In genomic region chr4:137751717-137752116, GRCm38 (mm10) we compare ENCODE assay signal across 7 mouse cellular contexts. TPM values are rescaled to one million over a fixed set of nuclear protein-coding genes. Genes with fewer than 3 reads are reported as not detected.
DNase-seq lines count a peak whose midpoint lies in the region; ATAC-seq lines count a peak whose summit lies in the region.

No protein-coding gene starts in this region.

- H3K9ac ChIP-seq in midbrain, embryonic 13.5 days (replicated peaks), result no peak overlapping the region
- no peak overlapping the region for H3K9ac ChIP-seq in stomach, embryonic 16.5 days (ENCODE audit: low read length)

- H3K27me3 ChIP-seq in midbrain, embryonic 10.5 days (ENCODE audit: low read depth, poor library complexity, severe bottlenecking), result no peaks in the 10 kb centered on the region
- H3K27me3 ChIP-seq in midbrain, embryonic 13.5 days, result no peaks in the 10 kb centered on the region
- H3K27me3 ChIP-seq in erythroblast, embryonic 14.5 days (ENCODE audit: control insufficient read depth), result peaks cover 21% of the 10 kb centered on the region
- H3K27me3 ChIP-seq in stomach, embryonic 16.5 days (ENCODE audit: control insufficient read depth, insufficient read depth, low read length), result no peaks in the 10 kb centered on the region

- H3K4me3 ChIP-seq in midbrain, embryonic 10.5 days, result no peak overlapping the region
- no peak overlapping the region for H3K4me3 ChIP-seq in midbrain, embryonic 13.5 days (replicated peaks)
- H3K4me3 ChIP-seq in erythroblast, embryonic 14.5 days (replicated peaks), result peak overlapping the region; percentile 69
- H3K4me3 ChIP-seq in stomach, embryonic 16.5 days (replicated peaks; ENCODE audit: low read length), result no peak overlapping the region

- H3K27ac ChIP-seq in midbrain, embryonic 10.5 days (replicated peaks), result peak overlapping the region; percentile 61
- no peak overlapping the region for H3K27ac ChIP-seq in midbrain, embryonic 13.5 days
- H3K27ac ChIP-seq in stomach, embryonic 16.5 days (ENCODE audit: low read length), result peak overlapping the region; percentile 72

- ATAC-seq in midbrain, embryonic 13.5 days, result no peak
- peak; percentile 63; the same call in 1 of the 2 replicates for ATAC-seq in stomach, embryonic 16.5 days (ENCODE audit: insufficient read depth, low FRiP score)
- ATAC-seq in CD4-positive, CD25-positive, alpha-beta regulatory T cell, adult 4 months, result no peak

- H3K4me2 ChIP-seq in midbrain, embryonic 13.5 days (replicated peaks), result no peak overlapping the region
- H3K4me2 ChIP-seq in stomach, embryonic 16.5 days (ENCODE audit: low read depth, low read length), result no peak overlapping the region

- DNase-seq in midbrain, embryonic 10.5 days (ENCODE audit: low spot score), result no peak
- peak; percentile 64 to 78 for DNase-seq in kidney, postnatal 4 days
- DNase-seq in spleen, postnatal 36 days (ENCODE audit: low spot score in 2 of 2), result no peak

- 90% methylated on average over 9 of the region's 9 CpGs for WGBS in midbrain, embryonic 10.5 days
- 85% methylated on average over 9 of the region's 9 CpGs for WGBS in midbrain, embryonic 13.5 days
- 42% methylated on average over 9 of the region's 9 CpGs for WGBS in stomach, embryonic 16.5 days

- H3K36me3 ChIP-seq in midbrain, embryonic 10.5 days, result peaks cover 15% of the 10 kb centered on the region
- no peaks in the 10 kb centered on the region for H3K36me3 ChIP-seq in midbrain, embryonic 13.5 days
- H3K36me3 ChIP-seq in erythroblast, embryonic 14.5 days (ENCODE audit: control insufficient read depth), result peaks cover 29% of the 10 kb centered on the region
- no peaks in the 10 kb centered on the region for H3K36me3 ChIP-seq in stomach, embryonic 16.5 days (ENCODE audit: control insufficient read depth, insufficient read depth, low read length)

- H3K4me1 ChIP-seq in midbrain, embryonic 10.5 days, result peaks cover 19% of the 10 kb centered on the region
- 0 out of 2 replicates have a peak, but pooled peaks cover 12% of the 10 kb centered on the region for H3K4me1 ChIP-seq in midbrain, embryonic 13.5 days (replicated peaks)
- peaks cover 92% of the 10 kb centered on the region for H3K4me1 ChIP-seq in erythroblast, embryonic 14.5 days (ENCODE audit: control insufficient read depth)
- peaks cover 20% of the 10 kb centered on the region for H3K4me1 ChIP-seq in stomach, embryonic 16.5 days (ENCODE audit: control insufficient read depth, insufficient read depth, low read length)

- no peaks in the 10 kb centered on the region for H3K9me3 ChIP-seq in midbrain, embryonic 10.5 days (replicated peaks)
- H3K9me3 ChIP-seq in midbrain, embryonic 13.5 days, result no peaks in the 10 kb centered on the region
- H3K9me3 ChIP-seq in erythroblast, embryonic 14.5 days (ENCODE audit: control insufficient read depth, low read length), result no peaks in the 10 kb centered on the region
- H3K9me3 ChIP-seq in stomach, embryonic 16.5 days (replicated peaks; ENCODE audit: control insufficient read depth, low read length), result no peaks in the 10 kb centered on the region

RNA-seq across cellular contexts. Expression of gene Alpl, which starts 44.5 kb away (rescaled TPM):
- polyA plus RNA-seq in midbrain, embryonic 10.5 days (2016; fragmentation: Nextera tagmentation; extraction: Ambion mirVana), result 34.2 and 38.6 TPM in 2 replicates
- 8.0 and 9.3 TPM in 2 replicates for polyA plus RNA-seq in midbrain, embryonic 13.5 days (2015; fragmentation: Nextera tagmentation; extraction: Ambion mirVana)
- polyA plus RNA-seq in erythroblast, embryonic 14.5 days (2012), result 0.88 and 1.2 TPM in 2 replicates
- polyA plus RNA-seq in stomach, embryonic 16.5 days (2015; fragmentation: Nextera tagmentation; extraction: Ambion mirVana), result 9.8 and 10.5 TPM in 2 replicates
- 1 to 10 TPM; 1.5 to 2.8 TPM for polyA plus RNA-seq in CD4-positive, CD25-positive, alpha-beta regulatory T cell, adult 4 months (2017; shearing (Covaris generic))

Comparison
In these comparisons a context has a peak if more than half of its experiments do, and no peak if none do; other contexts are left out.
1. DNase-seq: peak in kidney, postnatal 4 days (2 of 2); none in midbrain, embryonic 10.5 days (single experiment) and spleen, postnatal 36 days (0 of 2).